Mouse (Mus musculus) lung, embryonic 14.5 days (tissue): Measurements from ENCODE around the gene Gm9049. TPM values are rescaled to one million over a fixed set of nuclear protein-coding genes. Genes with fewer than 3 reads are reported as not detected.
"Not testable (repeated sequence)": the region's sequence is repeated elsewhere in the genome, so short reads cannot be mapped to it uniquely, and the experiment has no call there.

Experiments
- ATAC-seq: fragments of 200-750 bp; cut with Nextera tagmentation; 2 replicates; pipeline ENCODE4 v1.8.0; 2017; ENCODE audit warnings: mild to moderate bottlenecking, moderate TSS enrichment, moderate library complexity; ENCODE audit not compliant: insufficient read depth
- DNase-seq: peaks from one replicate; pipeline ENCODE4 v3.0.0-alpha.2; 2015
- H3K27ac ChIP-seq: fragments of 300-500 bp; sonication (generic); 2 replicates; pipeline ENCODE4 v1.5.1; 2014; ENCODE audit warnings: low read depth, mild to moderate bottlenecking, moderate library complexity
- H3K27me3 ChIP-seq: fragments of 300-500 bp; sonication (generic); 2 replicates; pipeline ENCODE4 v1.6.1; 2014; ENCODE audit warnings: low read length, control low read depth; ENCODE audit not compliant: insufficient read depth
- H3K36me3 ChIP-seq: fragments of 300-500 bp; sonication (generic); 2 replicates; pipeline ENCODE4 v1.6.1; 2014; ENCODE audit warnings: control low read depth; ENCODE audit not compliant: insufficient read depth
- H3K4me1 ChIP-seq: fragments of 300-500 bp; sonication (generic); 2 replicates; pipeline ENCODE4 v1.6.1; 2014; ENCODE audit warnings: antibody characterized with exemption, control low read depth; ENCODE audit not compliant: insufficient read depth
- H3K4me2 ChIP-seq: fragments of 300-500 bp; sonication (generic); 2 replicates; pipeline ENCODE4 v1.6.1; 2014; ENCODE audit warnings: mild to moderate bottlenecking
- H3K4me3 ChIP-seq: fragments of 300-500 bp; sonication (generic); 2 replicates; pipeline ENCODE4 v1.5.1; 2014; ENCODE audit warnings: low read depth, low read length
- H3K9ac ChIP-seq: fragments of 300-500 bp; sonication (generic); 2 replicates; pipeline ENCODE4 v1.6.1; 2014
- H3K9me3 ChIP-seq: fragments of 300-500 bp; sonication (generic); 2 replicates; pipeline ENCODE4 v1.6.1; 2016; ENCODE audit warnings: low read depth, low read length, control low read depth
- CTCF ChIP-seq: IDR thresholded peaks from 2 replicates; pipeline ENCODE4 v1.5.1; 2016; ENCODE audit warnings: antibody characterized with exemption, low read depth
- WGBS: fragments of 180-500 bp; shearing (Covaris S2); extraction: QIAGEN DNeasy Blood & Tissue Kit; methylation state at CpG from one replicate; pipeline ENCODE4 v1.1.7; 2014; 5-methylcytosine and 5-hydroxymethylcytosine counted together
- polyA plus RNA-seq: library from polyadenylated mRNA; unstranded; fragments of >200 nt; fragmentation: Nextera tagmentation; extraction: Ambion mirVana; gene quantifications from 2 replicates; pipeline ENCODE4 v1.2.1, GENCODE M21; 2014

Gene Gm9049
- polyA plus RNA-seq, result not detected in 2 replicates

GRCm38 (mm10) chr10:118354005-118354404 lies at the start of gene Gm9049:
Gene Gm9049 (minus strand): TSS chr10:118354105.
- DNase-seq, H3K4me2 ChIP-seq, H3K27me3 ChIP-seq, H3K36me3 ChIP-seq, H3K4me3 ChIP-seq, H3K9ac ChIP-seq, ATAC-seq, H3K27ac ChIP-seq, H3K4me1 ChIP-seq, H3K9me3 ChIP-seq: not testable (repeated sequence)
- WGBS, result no CpG with 5 or more reads among the region's 11 CpGs

- Histone ChIP-seq H3K27me3 (no peaks in the 10 kb centered on the region), H3K9ac (no peak overlapping the region), H3K4me3 (no peak overlapping the region), H3K9me3 (no peaks in the 10 kb centered on the region), H3K4me1 (no peaks in the 10 kb centered on the region), H3K4me2 (no peak overlapping the region), H3K36me3 (no peaks in the 10 kb centered on the region), H3K27ac (no peak overlapping the region)
- TF ChIP-seq CTCF, result no peak
- DNase-seq (peak; percentile 7), ATAC-seq (no peak)
- 80% methylated on average over 16 of the region's 16 CpGs for WGBS
These were observed 46.0 kb upstream of the Gm9049 start for GRCm38 (mm10) chr10:118399917-118400316.

GRCm38 (mm10) chr10:118370443-118370842 lies 16.5 kb upstream of the Gm9049 start:
- H3K9ac ChIP-seq, result no peak overlapping the region
- no peaks in the 10 kb centered on the region for H3K27me3 ChIP-seq
- peak overlapping the region; percentile 36; the same call in 1 of the 2 replicates for H3K4me2 ChIP-seq
- no peak overlapping the region for H3K4me3 ChIP-seq
- H3K27ac ChIP-seq, result no peak overlapping the region
- DNase-seq (peak; percentile 96), ATAC-seq (peak; percentile 91)
- H3K36me3 ChIP-seq, result no peaks in the 10 kb centered on the region
- peak; percentile 99 for TF ChIP-seq CTCF
- WGBS, result 6% methylated on average over 10 of the region's 10 CpGs
- H3K4me1 ChIP-seq, result no peaks in the 10 kb centered on the region
- no peaks in the 10 kb centered on the region for H3K9me3 ChIP-seq

GRCm38 (mm10) chr10:118369518-118369917 lies 15.6 kb upstream of the Gm9049 start:
- no peaks in the 10 kb centered on the region for H3K36me3 ChIP-seq
- DNase-seq (no peak), ATAC-seq (peak; percentile 35; the same call in 1 of the 2 replicates)
- no peaks in the 10 kb centered on the region for H3K9me3 ChIP-seq
- no peaks in the 10 kb centered on the region for H3K27me3 ChIP-seq
- no peak overlapping the region for H3K4me2 ChIP-seq
- no peak overlapping the region for H3K4me3 ChIP-seq
- WGBS, result 90% methylated on average over 9 of the region's 9 CpGs
- no peak for TF ChIP-seq CTCF
- H3K4me1 ChIP-seq, result no peaks in the 10 kb centered on the region
- no peak overlapping the region for H3K27ac ChIP-seq
- H3K9ac ChIP-seq, result no peak overlapping the region

DNA sequence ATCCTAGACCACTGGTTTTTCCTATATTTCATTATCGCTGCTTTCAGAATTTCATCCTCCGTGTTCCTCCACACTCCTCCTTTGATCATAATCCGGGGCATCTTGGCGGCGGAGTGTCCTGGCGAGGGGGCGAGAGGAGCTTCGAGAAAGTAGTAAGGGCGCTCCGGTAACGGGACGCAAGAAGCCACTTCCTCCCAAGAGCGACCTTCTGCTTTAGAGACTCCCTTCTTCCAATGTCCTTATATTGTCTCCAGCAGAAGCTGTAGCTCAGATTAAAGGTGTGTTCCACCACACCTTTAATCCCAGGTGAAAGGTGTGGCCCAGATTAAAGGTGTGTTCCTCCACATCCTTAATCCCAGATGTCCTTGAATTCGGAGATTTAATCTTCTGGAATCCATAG lies 5.3 kb downstream of the Gm9049 start, which contains the start of gene Gm9048:
Gene Gm9048 (minus strand): TSS at position 101 of the 400 bp plus-strand sequence.
- not testable (repeated sequence) for ATAC-seq, H3K4me1 ChIP-seq, H3K9me3 ChIP-seq, H3K36me3 ChIP-seq, H3K27ac ChIP-seq, H3K4me3 ChIP-seq, DNase-seq, H3K27me3 ChIP-seq, H3K9ac ChIP-seq, H3K4me2 ChIP-seq
- WGBS, result no CpG with 5 or more reads among the region's 14 CpGs

- not testable (repeated sequence) for H3K9ac ChIP-seq, H3K4me2 ChIP-seq, ATAC-seq
These were observed 10.8 kb downstream of the Gm9049 start, which contains the start of gene Gm9046 for GRCm38 (mm10) chr10:118343155-118343554. Gene Gm9046 (minus strand): TSS chr10:118343255.

DNA sequence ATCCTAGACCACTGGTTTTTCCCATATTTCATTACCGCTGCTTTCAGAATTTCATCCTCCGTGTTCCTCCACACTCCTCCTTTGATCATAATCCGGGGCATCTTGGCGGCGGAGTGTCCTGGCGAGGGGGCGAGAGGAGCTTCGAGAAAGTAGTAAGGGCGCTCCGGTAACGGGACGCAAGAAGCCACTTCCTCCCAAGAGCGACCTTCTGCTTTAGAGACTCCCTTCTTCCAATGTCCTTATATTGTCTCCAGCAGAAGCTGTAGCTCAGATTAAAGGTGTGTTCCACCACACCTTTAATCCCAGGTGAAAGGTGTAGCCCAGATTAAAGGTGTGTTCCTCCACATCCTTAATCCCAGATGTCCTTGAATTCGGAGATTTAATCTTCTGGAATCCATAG lies 16.2 kb downstream of the Gm9049 start, which contains the start of gene Gm9045:
Gene Gm9045 (minus strand): TSS at position 101 of the 400 bp plus-strand sequence.
- not testable (repeated sequence) for H3K9ac ChIP-seq, H3K9me3 ChIP-seq, H3K4me2 ChIP-seq, H3K27ac ChIP-seq, H3K27me3 ChIP-seq, H3K4me1 ChIP-seq, H3K36me3 ChIP-seq, ATAC-seq, H3K4me3 ChIP-seq, DNase-seq
- no CpG with 5 or more reads among the region's 14 CpGs for WGBS

More at GRCm38 (mm10) chr10:118343155-118343554, 10.8 kb downstream of the Gm9049 start, which contains the start of gene Gm9046:
- H3K27ac ChIP-seq, H3K27me3 ChIP-seq, H3K4me1 ChIP-seq, DNase-seq, H3K9me3 ChIP-seq, H3K36me3 ChIP-seq, H3K4me3 ChIP-seq: not testable (repeated sequence)
- WGBS, result no CpG with 5 or more reads among the region's 14 CpGs

- DNase-seq, H3K27me3 ChIP-seq, H3K36me3 ChIP-seq, H3K9me3 ChIP-seq, H3K4me3 ChIP-seq, H3K27ac ChIP-seq, H3K9ac ChIP-seq, H3K4me1 ChIP-seq, H3K4me2 ChIP-seq, ATAC-seq: not testable (repeated sequence)
- WGBS, result no CpG with 5 or more reads among the region's 14 CpGs
These were observed 21.6 kb downstream of the Gm9049 start, which contains the start of gene Gm9044 for GRCm38 (mm10) chr10:118332308-118332707. Gene Gm9044 (minus strand): TSS chr10:118332408.

DNA sequence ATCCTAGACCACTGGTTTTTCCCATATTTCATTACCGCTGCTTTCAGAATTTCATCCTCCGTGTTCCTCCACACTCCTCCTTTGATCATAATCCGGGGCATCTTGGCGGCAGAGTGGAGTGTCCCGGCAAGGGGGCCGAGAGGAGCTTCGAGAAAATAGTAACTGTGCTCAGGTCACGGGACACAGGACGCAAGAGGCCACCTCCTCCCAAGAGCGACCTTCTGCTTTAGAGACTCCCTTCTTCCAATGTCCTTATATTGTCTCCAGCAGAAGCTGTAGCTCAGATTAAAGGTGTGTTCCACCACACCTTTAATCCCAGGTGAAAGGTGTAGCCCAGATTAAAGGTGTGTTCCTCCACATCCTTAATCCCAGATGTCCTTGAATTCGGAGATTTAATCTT lies 27.0 kb downstream of the Gm9049 start, which contains the start of gene Gm9040:
Gene Gm9040 (minus strand): TSS at position 101 of the 400 bp plus-strand sequence.
- H3K4me1 ChIP-seq, H3K36me3 ChIP-seq, H3K9ac ChIP-seq, H3K27ac ChIP-seq, ATAC-seq, DNase-seq, H3K4me2 ChIP-seq, H3K27me3 ChIP-seq, H3K4me3 ChIP-seq, H3K9me3 ChIP-seq: not testable (repeated sequence)
- WGBS, result no CpG with 5 or more reads among the region's 11 CpGs
